Mouse (Mus musculus) fat pad, adult 2 months (tissue): ENCODE results near the gene Dner.

Experiments
- DNase-seq: peaks from one replicate; pipeline ENCODE4 v3.0.0-alpha.2; 2011; ENCODE audit warnings: low read depth, low spot score; ENCODE audit errors: extremely low read depth

The Dner gene

GRCm38 (mm10) chr1:84404880-84405279 lies 291.1 kb downstream of the Dner start:
- DNase-seq: no peak

GRCm38 (mm10) chr1:84402154-84402553 lies 293.9 kb downstream of the Dner start:
- no peak for DNase-seq

- no peak for DNase-seq
Measured at GRCm38 (mm10) chr1:84399671-84400070, 296.4 kb downstream of the Dner start.

GRCm38 (mm10) chr1:84399118-84399517 lies 296.9 kb downstream of the Dner start:
- no peak for DNase-seq

GRCm38 (mm10) chr1:84396787-84397186 lies 299.2 kb downstream of the Dner start:
- DNase-seq: no peak

GRCm38 (mm10) chr1:84395928-84396327 lies 300.1 kb downstream of the Dner start:
- DNase-seq: no peak

GRCm38 (mm10) chr1:84390961-84391360 lies 305.1 kb downstream of the Dner start:
- DNase-seq: no peak

GRCm38 (mm10) chr1:84387616-84388015 lies 308.4 kb downstream of the Dner start:
- no peak for DNase-seq

- no peak for DNase-seq
Measured at GRCm38 (mm10) chr1:84386481-84387146, 309.4 kb downstream of the Dner start.

- DNase-seq: no peak
Measured at GRCm38 (mm10) chr1:84382709-84383108, 313.3 kb downstream of the Dner start.

GRCm38 (mm10) chr1:84382064-84382463 lies 314.0 kb downstream of the Dner start:
- DNase-seq: no peak

GRCm38 (mm10) chr1:84380895-84381294 lies 315.1 kb downstream of the Dner start:
- no peak for DNase-seq

GRCm38 (mm10) chr1:84367733-84368132 lies 328.3 kb downstream of the Dner start:
- no peak for DNase-seq

- DNase-seq: no peak
Measured at GRCm38 (mm10) chr1:84366553-84366952, 329.5 kb downstream of the Dner start.

- DNase-seq: no peak
Measured at GRCm38 (mm10) chr1:84363967-84364366, 332.1 kb downstream of the Dner start, which contains the start of gene Pid1. Pid1 (minus strand) TSS chr1:84364180.

GRCm38 (mm10) chr1:84362709-84363617 lies 333.1 kb downstream of the Dner start:
- no peak for DNase-seq

GRCm38 (mm10) chr1:84362209-84362608 lies 333.8 kb downstream of the Dner start:
- DNase-seq: no peak

GRCm38 (mm10) chr1:84361389-84361788 lies 334.6 kb downstream of the Dner start:
- no peak for DNase-seq

- no peak for DNase-seq
Measured at GRCm38 (mm10) chr1:84359611-84360500, 336.2 kb downstream of the Dner start.

GRCm38 (mm10) chr1:84357216-84357615 lies 338.8 kb downstream of the Dner start:
- DNase-seq: no peak

- DNase-seq: no peak
Measured at GRCm38 (mm10) chr1:84350262-84350661, 345.8 kb downstream of the Dner start.
